ENCODE assay signal across 39 mouse cellular contexts in the genomic region with DNA sequence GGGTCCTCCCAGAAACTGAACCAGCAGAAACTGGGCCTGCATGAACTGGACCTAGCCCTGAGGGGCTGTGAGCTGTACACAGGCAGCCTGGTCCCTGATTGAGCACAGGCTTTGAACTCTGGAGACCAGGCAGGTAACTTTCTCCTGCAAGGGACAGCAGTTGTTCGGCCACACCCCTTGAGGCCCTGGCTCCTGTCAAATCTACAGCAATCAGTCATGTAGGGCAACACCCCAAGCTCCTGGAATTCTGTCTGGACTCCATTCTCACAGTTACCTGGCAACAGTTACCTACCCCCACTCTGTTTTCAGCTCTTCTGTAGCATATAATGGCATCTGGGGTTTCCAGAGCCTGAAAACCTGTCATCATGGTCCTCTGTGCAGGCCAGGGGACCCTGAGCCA. TPM values are rescaled to one million over a fixed set of nuclear protein-coding genes. Genes with fewer than 3 reads are reported as not detected.
"Had no signal": no experiment of that assay in that cellular context is flagged by ENCODE, and none has a peak within 500 bp of the region (broad histone marks: within the 10 kb centered on the region; RNA-seq: fewer than 3 reads in every experiment).

No protein-coding gene starts in this region.

- H3K27me3 ChIP-seq: heart, embryonic 12.5 days; hindbrain, embryonic 12.5 days; limb, embryonic 12.5 days had no signal

- H3K27ac ChIP-seq: gastrocnemius, adult 2 months; heart, embryonic 10.5 days; hindbrain, embryonic 10.5 days; hindbrain, embryonic 12.5 days; hindbrain, embryonic 14.5 days; layer of hippocampus, adult 2 months; left cerebral cortex, adult 2 months; limb, embryonic 10.5 days; limb, embryonic 12.5 days had no signal

- H3K4me1 ChIP-seq: heart, embryonic 10.5 days; heart, embryonic 12.5 days; hindbrain, embryonic 10.5 days; hindbrain, embryonic 12.5 days; limb, embryonic 10.5 days; limb, embryonic 12.5 days had no signal

- H3K4me3 ChIP-seq: gastrocnemius, adult 2 months; heart, embryonic 10.5 days; heart, embryonic 12.5 days; hindbrain, embryonic 10.5 days; hindbrain, embryonic 12.5 days; layer of hippocampus, adult 2 months; left cerebral cortex, adult 2 months; limb, embryonic 10.5 days; limb, embryonic 12.5 days had no signal

- ATAC-seq: hindbrain, embryonic 16.5 days; inflammation-experienced regulatory T-cells, adult 6 months; intestine, embryonic 16.5 days had no signal

- H3K9me3 ChIP-seq: heart, embryonic 10.5 days; heart, embryonic 12.5 days; hindbrain, embryonic 10.5 days; hindbrain, embryonic 12.5 days; limb, embryonic 10.5 days; limb, embryonic 12.5 days had no signal

- DNase-seq: gastrocnemius, adult 2 months; gastrocnemius, postnatal 10 days; gastrocnemius, postnatal 25 days; heart, adult 18-20 months; heart, postnatal 10 days; heart, postnatal 4 days; kidney, adult 18-20 months; kidney, adult 8-10 months; kidney, postnatal 10 days; kidney, postnatal 25 days; kidney, postnatal 4 days; liver had no signal

- H3K36me3 ChIP-seq: heart, embryonic 10.5 days; heart, embryonic 12.5 days; hindbrain, embryonic 10.5 days; hindbrain, embryonic 12.5 days; limb, embryonic 10.5 days; limb, embryonic 12.5 days had no signal

- H3K4me2 ChIP-seq: heart, embryonic 12.5 days; hindbrain, embryonic 12.5 days; hindbrain, embryonic 14.5 days; limb, embryonic 12.5 days; liver, embryonic 11.5 days had no signal

- H3K9ac ChIP-seq: heart, embryonic 12.5 days; hindbrain, embryonic 12.5 days; hindbrain, embryonic 14.5 days; limb, embryonic 12.5 days had no signal

RNA-seq across cellular contexts. Expression of gene Esp8, which starts 11.3 kb away (rescaled TPM):
- total RNA-seq: gastrocnemius, adult 2 months; gastrocnemius, postnatal 10 days; gastrocnemius, postnatal 25 days; gastrocnemius, postnatal 4 days; granulocyte monocyte progenitor cell, adult 5-6 weeks; heart, adult 18-20 months; heart, adult 8-10 months; heart, postnatal 10 days; heart, postnatal 25 days; heart, postnatal 4 days; layer of hippocampus, adult 2 months; layer of hippocampus, postnatal 10 days; layer of hippocampus, postnatal 25 days; left cerebral cortex, adult 2 months; left cerebral cortex, postnatal 14 days; left cerebral cortex, postnatal 36 days had no signal
- polyA plus RNA-seq: frontal cortex, adult 2 months; heart, embryonic 10.5 days; heart, embryonic 12.5 days; heart, embryonic 14.5 days; heart, embryonic 16.5 days; hindbrain, embryonic 10.5 days; hindbrain, embryonic 12.5 days; hindbrain, embryonic 14.5 days; hindbrain, embryonic 16.5 days; inflammation-experienced regulatory T-cells, adult 6 months; intestine, embryonic 16.5 days; kidney, embryonic 14.5 days; kidney, embryonic 16.5 days; limb, embryonic 10.5 days; limb, embryonic 12.5 days; limb, embryonic 14.5 days; liver, embryonic 11.5 days had no signal

RNA-seq across cellular contexts. Expression of gene Esp6, which starts 30.2 kb away (rescaled TPM):
- total RNA-seq: gastrocnemius, adult 2 months; gastrocnemius, postnatal 10 days; gastrocnemius, postnatal 25 days; gastrocnemius, postnatal 4 days; granulocyte monocyte progenitor cell, adult 5-6 weeks; heart, adult 18-20 months; heart, adult 8-10 months; heart, postnatal 10 days; heart, postnatal 25 days; heart, postnatal 4 days; layer of hippocampus, adult 2 months; layer of hippocampus, postnatal 10 days; layer of hippocampus, postnatal 25 days; left cerebral cortex, adult 2 months; left cerebral cortex, postnatal 14 days; left cerebral cortex, postnatal 36 days had no signal
- polyA plus RNA-seq: frontal cortex, adult 2 months; heart, embryonic 10.5 days; heart, embryonic 12.5 days; heart, embryonic 14.5 days; heart, embryonic 16.5 days; hindbrain, embryonic 10.5 days; hindbrain, embryonic 12.5 days; hindbrain, embryonic 14.5 days; hindbrain, embryonic 16.5 days; inflammation-experienced regulatory T-cells, adult 6 months; intestine, embryonic 16.5 days; kidney, embryonic 14.5 days; kidney, embryonic 16.5 days; limb, embryonic 10.5 days; limb, embryonic 12.5 days; limb, embryonic 14.5 days; liver, embryonic 11.5 days had no signal
